Mouse (Mus musculus) embryonic facial prominence, embryonic 12.5 days (tissue): ENCODE data around the gene Defa25. TPM values are rescaled to one million over a fixed set of nuclear protein-coding genes. Genes with fewer than 3 reads are reported as not detected.
"Not testable (repeated sequence)": the region's sequence is repeated elsewhere in the genome, so short reads cannot be mapped to it uniquely, and the experiment has no call there.

Experiments used
- ATAC-seq: fragments of 200-750 bp; cut with Nextera tagmentation; 2 replicates; pipeline ENCODE4 v1.8.0; 2017; ENCODE audit not compliant: insufficient number of reproducible peaks, insufficient read depth, low FRiP score, low TSS enrichment
- H3K27ac ChIP-seq: fragments of 300-500 bp; sonication (generic); 2 replicates; pipeline ENCODE4 v1.5.1; 2016; ENCODE audit warnings: mild to moderate bottlenecking
- H3K27me3 ChIP-seq: fragments of 300-500 bp; sonication (generic); 2 replicates; pipeline ENCODE4 v1.6.1; 2016; ENCODE audit warnings: mild to moderate bottlenecking, moderate library complexity
- H3K36me3 ChIP-seq: fragments of 300-500 bp; sonication (generic); 2 replicates; pipeline ENCODE4 v1.6.1; 2016; ENCODE audit warnings: mild to moderate bottlenecking
- H3K4me1 ChIP-seq: fragments of 300-500 bp; sonication (generic); 2 replicates; pipeline ENCODE4 v1.6.1; 2016
- H3K4me2 ChIP-seq: fragments of 300-500 bp; sonication (generic); replicated peaks from 2 replicates; pipeline ENCODE4 v1.6.1; 2016; ENCODE audit warnings: mild to moderate bottlenecking, moderate library complexity
- H3K4me3 ChIP-seq: fragments of 300-500 bp; sonication (generic); 2 replicates; pipeline ENCODE4 v1.5.1; 2016; ENCODE audit warnings: mild to moderate bottlenecking
- H3K9ac ChIP-seq: fragments of 300-500 bp; sonication (generic); 2 replicates; pipeline ENCODE4 v1.6.1; 2016; ENCODE audit warnings: mild to moderate bottlenecking, moderate library complexity
- H3K9me3 ChIP-seq: fragments of 300-500 bp; sonication (generic); 2 replicates; pipeline ENCODE4 v1.6.1; 2016; ENCODE audit warnings: mild to moderate bottlenecking, moderate library complexity
- WGBS: fragments of 180-500 bp; shearing (Covaris S2); methylation state at CpG from one replicate; pipeline ENCODE4 v1.1.7; 2016; 5-methylcytosine and 5-hydroxymethylcytosine counted together
- polyA plus RNA-seq: library from polyadenylated mRNA; unstranded; fragments of >200 nt; fragmentation: Nextera tagmentation; extraction: Ambion mirVana; gene quantifications from 2 replicates; pipeline ENCODE4 v1.2.1, GENCODE M21; 2016

Defa25 gene
- not detected in 2 replicates for polyA plus RNA-seq

- not testable (repeated sequence) for H3K27ac ChIP-seq, H3K27me3 ChIP-seq, H3K9ac ChIP-seq, ATAC-seq, H3K9me3 ChIP-seq, H3K4me1 ChIP-seq, H3K4me3 ChIP-seq, H3K36me3 ChIP-seq, H3K4me2 ChIP-seq
These were observed at the start of gene Defa25 for GRCm38 (mm10) chr8:21084142-21084541. Gene Defa25 (plus strand): TSS chr8:21084442.

DNA sequence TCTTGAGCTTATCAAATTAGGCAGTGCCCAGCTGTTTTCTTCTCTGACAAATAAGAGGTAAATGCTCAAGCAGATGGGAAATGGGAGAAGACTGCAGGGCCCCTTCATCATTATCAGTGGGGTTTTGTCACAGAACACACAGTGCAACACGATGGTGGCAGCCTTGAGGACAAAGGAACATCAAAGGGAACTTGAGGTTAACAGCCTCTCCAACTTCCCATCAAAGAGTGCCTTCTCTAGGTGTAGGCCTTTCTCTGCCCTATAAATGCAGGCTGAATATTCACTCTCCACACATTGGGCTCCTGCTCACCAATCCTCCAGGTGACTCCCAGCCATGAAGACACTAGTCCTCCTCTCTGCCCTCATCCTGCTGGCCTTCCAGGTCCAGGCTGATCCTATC, 29.5 kb upstream of the Defa25 start, which contains the start of gene Defa23:
Defa23 (plus strand) TSS at position 301 of the 400 bp plus-strand sequence.
- WGBS, result no CpG with 5 or more reads among the region's 1 CpGs
- not testable (repeated sequence) for H3K9ac ChIP-seq, H3K4me2 ChIP-seq, H3K36me3 ChIP-seq, H3K4me3 ChIP-seq, H3K27ac ChIP-seq, H3K27me3 ChIP-seq, H3K4me1 ChIP-seq, ATAC-seq, H3K9me3 ChIP-seq

DNA sequence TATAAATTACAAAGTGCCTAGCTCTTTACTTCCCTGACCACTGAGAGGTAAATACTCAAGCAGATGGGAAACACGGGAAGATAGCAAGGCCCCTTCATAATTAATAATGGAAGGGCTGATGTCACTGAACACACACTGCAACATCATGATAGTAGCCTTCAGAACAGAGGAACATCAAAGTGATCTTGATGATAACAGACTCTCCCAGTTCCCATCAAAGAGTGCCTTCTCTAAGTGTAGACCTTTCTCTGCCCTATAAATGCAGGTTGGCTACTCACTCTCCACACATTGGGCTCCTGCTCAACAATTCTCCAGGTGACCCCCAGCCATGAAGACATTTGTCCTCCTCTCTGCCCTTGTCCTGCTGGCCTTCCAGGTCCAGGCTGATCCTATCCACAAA, 19.5 kb upstream of the Defa25 start, which contains the start of gene Defa35:
Defa35 (plus strand) TSS at position 301 of the 400 bp plus-strand sequence.
- not testable (repeated sequence) for H3K4me3 ChIP-seq, H3K9me3 ChIP-seq, H3K27ac ChIP-seq, ATAC-seq, H3K27me3 ChIP-seq, H3K9ac ChIP-seq, H3K4me2 ChIP-seq, H3K4me1 ChIP-seq, H3K36me3 ChIP-seq
- 71% methylated on average over 1 of the region's 1 CpGs for WGBS

DNA sequence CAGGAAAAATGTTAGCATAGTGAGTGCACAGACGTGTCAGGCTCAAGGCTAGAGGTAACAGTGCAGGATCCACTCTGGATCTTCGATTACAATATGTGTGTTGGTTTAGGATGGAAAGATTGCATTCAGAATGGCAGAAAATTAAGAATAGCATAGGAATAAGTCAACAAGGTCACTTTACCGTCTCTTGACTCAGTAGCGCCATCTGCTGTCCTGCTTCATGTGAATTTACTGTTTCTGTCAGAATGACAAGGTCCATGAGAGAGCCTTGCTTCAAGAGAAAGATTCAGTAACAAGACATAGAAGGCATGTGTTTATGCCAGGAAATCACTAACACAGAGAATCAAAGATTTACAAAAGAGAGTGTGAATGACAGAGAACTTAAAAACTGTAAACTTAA, 8.9 kb downstream of the Defa25 start:
- Histone ChIP-seq H3K27me3 (no peaks in the 10 kb centered on the region), H3K4me2 (no peak overlapping the region), H3K4me1 (no peaks in the 10 kb centered on the region), H3K36me3 (no peaks in the 10 kb centered on the region), H3K9me3 (no peaks in the 10 kb centered on the region), H3K9ac (no peak overlapping the region), H3K4me3 (no peak overlapping the region), H3K27ac (no peak overlapping the region)
- WGBS, result 41% methylated on average over 4 of the region's 4 CpGs
- ATAC-seq, result no peak

DNA sequence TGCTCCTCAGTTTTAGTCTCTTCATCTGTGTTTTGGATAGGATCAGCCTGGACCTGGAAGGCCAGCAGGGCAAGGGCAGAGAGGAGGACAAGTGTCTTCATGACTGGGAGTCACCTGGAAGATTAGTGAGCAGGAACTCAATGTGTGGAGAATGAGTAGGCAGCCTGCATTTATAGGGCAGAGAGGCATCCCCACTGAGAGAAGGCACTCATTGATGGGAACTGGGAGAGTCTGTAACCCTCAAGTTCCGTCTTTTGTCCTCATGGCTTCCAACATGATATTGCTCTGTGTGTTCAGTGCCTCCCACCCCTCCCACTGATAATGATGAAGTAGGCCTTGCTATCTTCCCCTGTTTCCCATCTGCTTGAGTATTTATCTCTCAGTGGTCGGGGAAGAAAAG, 11.7 kb downstream of the Defa25 start, which contains the start of gene Gm14851:
Gm14851 (minus strand) TSS at position 101 of the 400 bp plus-strand sequence.
- not testable (repeated sequence) for H3K4me1 ChIP-seq, H3K9me3 ChIP-seq, H3K4me2 ChIP-seq, H3K27ac ChIP-seq, H3K9ac ChIP-seq, ATAC-seq, H3K27me3 ChIP-seq, H3K36me3 ChIP-seq, H3K4me3 ChIP-seq
- no CpG with 5 or more reads among the region's 2 CpGs for WGBS

GRCm38 (mm10) chr8:21134342-21134741, 50.1 kb downstream of the Defa25 start, which contains the start of gene Defa30:
Gene Defa30 (plus strand): TSS chr8:21134642.
- H3K27ac ChIP-seq, H3K4me2 ChIP-seq, H3K4me3 ChIP-seq, ATAC-seq, H3K9me3 ChIP-seq, H3K9ac ChIP-seq, H3K36me3 ChIP-seq, H3K27me3 ChIP-seq, H3K4me1 ChIP-seq: not testable (repeated sequence)
- 54% methylated on average over 3 of the region's 3 CpGs for WGBS

Other genes with a start within 250 kb of the Defa25 start
- not detected in 2 replicates for gene Defb33, start 191.8 kb upstream of the Defa25 start, polyA plus RNA-seq
- gene Gm15056, start 181.8 kb upstream of the Defa25 start, polyA plus RNA-seq, result not detected in 2 replicates
- not detected in 2 replicates for gene Gm6040, start 162.4 kb upstream of the Defa25 start, polyA plus RNA-seq
- not detected in 2 replicates for gene AY761185, start 139.7 kb upstream of the Defa25 start, polyA plus RNA-seq
- gene Defa21, start 58.9 kb upstream of the Defa25 start, polyA plus RNA-seq, result not detected in 2 replicates
- gene Defa23, start 29.4 kb upstream of the Defa25 start, polyA plus RNA-seq, result not detected in 2 replicates
- gene Defa35, start 19.4 kb upstream of the Defa25 start, polyA plus RNA-seq, result not detected in 2 replicates
- gene Gm14851, start 11.6 kb downstream of the Defa25 start, polyA plus RNA-seq, result not detected in 2 replicates
- not detected in 2 replicates for gene Defa30, start 50.2 kb downstream of the Defa25 start, polyA plus RNA-seq
- gene Defa22, start 77.8 kb downstream of the Defa25 start, polyA plus RNA-seq, result not detected in 2 replicates
- gene Defa31, start 107.2 kb downstream of the Defa25 start, polyA plus RNA-seq, result not detected in 2 replicates
- not detected in 2 replicates for gene Gm15293, start 117.1 kb downstream of the Defa25 start, polyA plus RNA-seq
- gene Gm15292, start 165.3 kb downstream of the Defa25 start, polyA plus RNA-seq, result not detected in 2 replicates
- not detected in 2 replicates for gene Defa27, start 231.1 kb downstream of the Defa25 start, polyA plus RNA-seq
- gene Defa29, start 242.6 kb downstream of the Defa25 start, polyA plus RNA-seq, result not detected in 2 replicates